Mouse (Mus musculus) MEL (cell line): ENCODE results near the gene Casz1. TPM values are rescaled to one million over a fixed set of nuclear protein-coding genes. Genes with fewer than 3 reads are reported as not detected.

Source experiments
- DNase-seq: peaks from one replicate; pipeline ENCODE4 v3.0.0; 2011; ENCODE audit warnings: low read depth, low spot score
- H3K27ac ChIP-seq: 2 replicates; pipeline ENCODE4 v1.5.1; 2012; ENCODE audit warnings: low read depth, mild to moderate bottlenecking, control low read depth, low read length, moderate library complexity; ENCODE audit not compliant: control insufficient read depth
- H3K27me3 ChIP-seq, 2 experiments: fragments of 150-350 bp in 1 of 2; sonication (generic) in 1 of 2; 2 replicates each; pipeline ENCODE4 v1.6.1; 2012; ENCODE audit warnings: low read length in 2 of 2, mild to moderate bottlenecking in 2 of 2, improper control_type of control experiment in 1 of 2, moderate library complexity in 1 of 2; ENCODE audit not compliant: insufficient read depth in 2 of 2, control insufficient read depth in 1 of 2
- H3K36me3 ChIP-seq, 2 experiments: 2 replicates each; pipeline ENCODE4 v1.6.1; 2012 to 2014; ENCODE audit warnings: low read length in 2 of 2, improper control_type of control experiment in 1 of 2, inconsistent platforms in 1 of 2, mild to moderate bottlenecking in 1 of 2; ENCODE audit not compliant: insufficient read depth in 2 of 2, control insufficient read depth in 1 of 2
- H3K4me1 ChIP-seq, 2 experiments: fragments of 150-350 bp in 1 of 2; sonication (generic) in 1 of 2; 2 replicates each; pipeline ENCODE4 v1.6.1; 2012; ENCODE audit warnings: low read length in 2 of 2, improper control_type of control experiment in 1 of 2, mild to moderate bottlenecking in 1 of 2; ENCODE audit not compliant: insufficient read depth in 2 of 2, control insufficient read depth in 1 of 2
- H3K4me3 ChIP-seq, 2 experiments: fragments of 150-350 bp in 1 of 2; sonication (generic) in 1 of 2; 2 replicates each; pipeline ENCODE4 v1.5.1; 2012; ENCODE audit warnings: low read depth in 2 of 2, low read length in 2 of 2, mild to moderate bottlenecking in 2 of 2, moderate library complexity in 2 of 2, control low read depth in 1 of 2, improper control_type of control experiment in 1 of 2; ENCODE audit not compliant: control insufficient read depth in 1 of 2, insufficient read depth in 1 of 2
- H3K79me2 ChIP-seq: 2 replicates; pipeline ENCODE4 v1.6.1; 2012; ENCODE audit warnings: mild to moderate bottlenecking, low read length, moderate library complexity; ENCODE audit not compliant: control insufficient read depth, poor library complexity, insufficient read depth
- H3K9ac ChIP-seq: 2 replicates; pipeline ENCODE4 v1.6.1; 2012; ENCODE audit warnings: low read depth, mild to moderate bottlenecking, control low read depth, low read length, moderate library complexity; ENCODE audit not compliant: control insufficient read depth, poor library complexity, severe bottlenecking
- H3K9me3 ChIP-seq: fragments of 150-350 bp; sonication (generic); replicated peaks from 2 replicates; pipeline ENCODE4 v1.6.1; 2012; ENCODE audit warnings: mild to moderate bottlenecking, low read length, improper control_type of control experiment, moderate library complexity; ENCODE audit not compliant: insufficient read depth
- CHD1 ChIP-seq: IDR thresholded peaks from 2 replicates; pipeline ENCODE4 v1.6.1; 2012; ENCODE audit warnings: low read depth, mild to moderate bottlenecking, inconsistent platforms, low read length, improper control_type of control experiment
- CHD2 ChIP-seq: IDR thresholded peaks from 2 replicates; pipeline ENCODE4 v1.6.1; 2011; ENCODE audit warnings: low read length, improper control_type of control experiment
- ELF1 ChIP-seq: IDR thresholded peaks from 2 replicates; pipeline ENCODE4 v1.6.1; 2014; ENCODE audit warnings: low read depth, mild to moderate bottlenecking, inconsistent platforms, low read length, improper control_type of control experiment, moderate library complexity
- EP300 ChIP-seq, 2 experiments: IDR thresholded peaks; 2 replicates each; pipeline ENCODE4 v1.6.1; 2011; ENCODE audit warnings: improper control_type of control experiment in 2 of 2, low read length in 2 of 2, low read depth in 1 of 2, mild to moderate bottlenecking in 1 of 2
- ETS1 ChIP-seq: IDR thresholded peaks from 2 replicates; pipeline ENCODE4 v1.6.1; 2012; ENCODE audit warnings: low read depth, mild to moderate bottlenecking, inconsistent platforms, low read length, improper control_type of control experiment, moderate library complexity
- GABPA ChIP-seq: IDR thresholded peaks from 2 replicates; pipeline ENCODE4 v1.6.1; 2012; ENCODE audit warnings: low read depth, mild to moderate bottlenecking, inconsistent platforms, low read length, improper control_type of control experiment, moderate library complexity
- GATA1 ChIP-seq: IDR thresholded peaks from 2 replicates; pipeline ENCODE4 v1.6.1; 2011; ENCODE audit warnings: low read depth, low read length, improper control_type of control experiment
- KAT2A ChIP-seq: conservative IDR thresholded peaks from 2 replicates; pipeline ENCODE4 v1.6.1; 2012; ENCODE audit warnings: low read depth, low read length, improper control_type of control experiment, inconsistent platforms
- MAX ChIP-seq: IDR thresholded peaks from 2 replicates; pipeline ENCODE4 v1.6.1; 2011; ENCODE audit warnings: low read length, improper control_type of control experiment
- MEF2A ChIP-seq: IDR thresholded peaks from 2 replicates; pipeline ENCODE4 v1.6.1; 2014; ENCODE audit warnings: low read depth, mild to moderate bottlenecking, inconsistent platforms, low read length, improper control_type of control experiment; ENCODE audit not compliant: poor library complexity, insufficient replicate concordance, severe bottlenecking; ENCODE audit errors: extremely low read depth
- NELFE ChIP-seq: IDR thresholded peaks from 2 replicates; pipeline ENCODE4 v1.6.1; 2011; ENCODE audit warnings: low read depth, low read length, improper control_type of control experiment
- NRF1 ChIP-seq: IDR thresholded peaks from 2 replicates; pipeline ENCODE4 v1.6.1; 2014; ENCODE audit warnings: low read depth, mild to moderate bottlenecking, inconsistent platforms, low read length, improper control_type of control experiment, moderate library complexity; ENCODE audit not compliant: poor library complexity, insufficient read depth, severe bottlenecking
- POLR2AphosphoS5 ChIP-seq: IDR thresholded peaks from 2 replicates; pipeline ENCODE4 v1.6.1; 2012; ENCODE audit warnings: low read depth, borderline replicate concordance, mild to moderate bottlenecking, inconsistent platforms, low read length, moderate library complexity, mixed read lengths
- RAD21 ChIP-seq: IDR thresholded peaks from 2 replicates; pipeline ENCODE4 v1.6.1; 2011; ENCODE audit warnings: mild to moderate bottlenecking, low read depth, low read length, improper control_type of control experiment
- RCOR1 ChIP-seq: IDR thresholded peaks from 2 replicates; pipeline ENCODE4 v1.6.1; 2012; ENCODE audit warnings: low read depth, mild to moderate bottlenecking, inconsistent platforms, low read length, improper control_type of control experiment
- TAL1 ChIP-seq: IDR thresholded peaks from 2 replicates; pipeline ENCODE4 v1.6.1; 2012; ENCODE audit warnings: mild to moderate bottlenecking, inconsistent platforms, low read length, moderate library complexity, mixed read lengths
- TBP ChIP-seq: IDR thresholded peaks from 2 replicates; pipeline ENCODE4 v1.8.0; 2011; ENCODE audit warnings: low read depth, low read length, improper control_type of control experiment
- TCF12 ChIP-seq: IDR thresholded peaks from 2 replicates; pipeline ENCODE4 v1.6.1; 2014; ENCODE audit warnings: low read depth, mild to moderate bottlenecking, inconsistent platforms, low read length, improper control_type of control experiment, moderate library complexity
- USF1 ChIP-seq: IDR thresholded peaks from 2 replicates; pipeline ENCODE4 v1.6.1; 2014; ENCODE audit warnings: low read depth, mild to moderate bottlenecking, inconsistent platforms, low read length, improper control_type of control experiment, moderate library complexity
- ZC3H11A ChIP-seq: IDR thresholded peaks from 2 replicates; pipeline ENCODE4 v1.6.1; 2012; ENCODE audit warnings: low read depth, mild to moderate bottlenecking, inconsistent platforms, low read length, improper control_type of control experiment
- ZMIZ1 ChIP-seq: IDR thresholded peaks from 2 replicates; pipeline ENCODE4 v1.6.1; 2012; ENCODE audit warnings: low read depth, mild to moderate bottlenecking, inconsistent platforms, low read length, improper control_type of control experiment, moderate library complexity
- ZNF384 ChIP-seq: IDR thresholded peaks from 2 replicates; pipeline ENCODE4 v1.6.1; 2012; ENCODE audit warnings: low read depth, mild to moderate bottlenecking, inconsistent platforms, low read length, improper control_type of control experiment
- polyA plus RNA-seq, 2 experiments: library from polyadenylated mRNA; stranded (reverse) in 1 of 2; unstranded in 1 of 2; fragments of >175 nt in 1 of 2; fragments of >200 nt in 1 of 2; gene quantifications; 2 replicates each; pipeline versions ENCODE4 v1.2.1 to v1.2.4; 2012; ENCODE audit warnings: low replicate concordance in 2 of 2, low read depth in 1 of 2; ENCODE audit not compliant: insufficient read length in 2 of 2, insufficient read depth in 1 of 2, missing spikeins in 1 of 2
- total RNA-seq: library from RNA; depleted of rRNA; stranded (reverse); fragments of 300-350 nt; gene quantifications from 2 replicates; pipeline ENCODE4 v1.2.3, GENCODE M21; 2012

Casz1 gene
- total and polyA plus RNA-seq, 3 experiments: 1.3 to 3.2 TPM; not detected in 1

DNA sequence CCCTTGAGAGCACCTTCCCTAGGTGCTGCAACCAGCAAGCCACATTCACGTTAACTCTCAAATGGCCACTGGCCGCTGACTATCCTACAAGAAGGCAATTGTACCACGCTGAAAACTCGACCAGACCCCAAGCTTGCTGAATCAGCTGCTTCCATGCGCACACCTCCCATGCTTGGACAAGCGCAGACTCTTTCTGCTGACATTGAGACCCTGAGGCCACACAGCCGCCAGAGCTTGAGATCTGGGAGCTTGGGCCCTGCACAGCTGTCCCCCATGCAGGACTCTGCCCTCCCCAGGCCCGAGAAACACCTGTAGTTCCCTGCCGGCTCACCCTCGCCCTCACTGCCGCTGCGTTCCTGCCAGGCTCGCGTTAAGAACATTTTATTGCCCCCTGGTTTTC is 168.5 kb downstream of the Casz1 start:
- DNase-seq: no peak
- H3K36me3 ChIP-seq: no peaks in the 10 kb centered on the region
- H3K27ac ChIP-seq: no peak overlapping the region
- H3K9me3 ChIP-seq: no peaks in the 10 kb centered on the region
- H3K9ac ChIP-seq: no peak overlapping the region
- TF ChIP-seq MEF2A: no peak
- no peak for TF ChIP-seq ELF1
- no peak for TF ChIP-seq RCOR1
- no peak for TF ChIP-seq TCF12
- no peak for TF ChIP-seq CHD2
- no peak for TF ChIP-seq GABPA
- TF ChIP-seq RAD21: no peak
- TF ChIP-seq TBP: no peak
- TF ChIP-seq TAL1: no peak
- TF ChIP-seq ETS1: no peak
- no peak for TF ChIP-seq USF1
- no peak for TF ChIP-seq EP300 (IDR thresholded peaks at IDR 0.05; ENCODE audit: low read depth in 1 of 2, low read length in 2 of 2)
- TF ChIP-seq KAT2A: no peak
- no peak for TF ChIP-seq NELFE
- TF ChIP-seq CHD1: no peak
- TF ChIP-seq NRF1: no peak
- no peak for TF ChIP-seq ZC3H11A
- TF ChIP-seq, all 39 proteins: peak for 0
- Histone ChIP-seq H3K79me2 (no peaks in the 10 kb centered on the region), H3K4me3 (no peak overlapping the region), H3K4me1 (no peaks in the 10 kb centered on the region), H3K27me3 (no peaks in the 10 kb centered on the region)

DNA sequence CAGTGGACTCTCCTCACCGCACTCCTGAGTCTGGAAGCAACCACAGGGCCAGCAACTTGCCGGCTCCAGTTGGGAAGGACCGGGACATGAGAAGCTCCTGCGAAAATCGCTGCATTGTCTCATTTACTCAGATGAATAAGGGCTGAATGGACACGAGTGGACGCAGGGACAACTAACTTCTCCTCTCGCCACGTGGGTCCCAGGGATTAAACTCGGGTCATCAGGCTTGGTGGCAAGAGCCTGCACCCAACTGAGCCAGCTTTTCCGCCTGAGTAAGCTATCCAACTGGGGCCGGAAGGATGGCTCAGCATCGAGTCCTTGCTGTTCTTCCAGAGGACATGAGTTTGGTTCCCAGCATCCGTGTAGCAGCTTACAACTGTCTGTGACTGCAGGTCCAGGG is 169.2 kb downstream of the Casz1 start:
- Histone ChIP-seq H3K9me3 (no peaks in the 10 kb centered on the region), H3K9ac (no peak overlapping the region), H3K79me2 (no peaks in the 10 kb centered on the region), H3K4me3 (no peak overlapping the region), H3K4me1 (no peaks in the 10 kb centered on the region), H3K36me3 (no peaks in the 10 kb centered on the region), H3K27ac (no peak overlapping the region), H3K27me3 (no peaks in the 10 kb centered on the region)
- DNase-seq: no peak
- no peak for TF ChIP-seq ZNF384
- TF ChIP-seq POLR2AphosphoS5: no peak
- no peak for TF ChIP-seq GATA1
- TF ChIP-seq MAX: no peak
- no peak for TF ChIP-seq ZMIZ1
